Mouse (Mus musculus) liver, embryonic 15.5 days (tissue): ENCODE measurements at regions not wholly inside any gene's neighbourhood (a gene's known extent, or its start where the extent isn't known, plus 50 kb on each side); places are given as distances from the start of the nearest gene placed in this dataset.

Source experiments
- ATAC-seq: fragments of 200-750 bp; cut with Nextera tagmentation; 2 replicates; pipeline ENCODE4 v1.8.0; 2017; ENCODE audit warnings: moderate number of reproducible peaks, mild to moderate bottlenecking, moderate library complexity; ENCODE audit not compliant: insufficient read depth
- H3K27ac ChIP-seq: fragments of 300-500 bp; sonication (generic); replicated peaks from 2 replicates; pipeline ENCODE4 v1.5.1; 2015; ENCODE audit warnings: mild to moderate bottlenecking, inconsistent platforms
- H3K27me3 ChIP-seq: fragments of 300-500 bp; sonication (generic); 2 replicates; pipeline ENCODE4 v1.6.1; 2015; ENCODE audit warnings: mild to moderate bottlenecking, inconsistent platforms
- H3K36me3 ChIP-seq: fragments of 300-500 bp; sonication (generic); replicated peaks from 2 replicates; pipeline ENCODE4 v1.6.1; 2015; ENCODE audit warnings: moderate library complexity, mild to moderate bottlenecking, inconsistent platforms
- H3K4me1 ChIP-seq: fragments of 300-500 bp; sonication (generic); replicated peaks from 2 replicates; pipeline ENCODE4 v1.6.1; 2015; ENCODE audit warnings: inconsistent platforms
- H3K4me2 ChIP-seq: fragments of 300-500 bp; sonication (generic); 2 replicates; pipeline ENCODE4 v1.6.1; 2015; ENCODE audit warnings: moderate library complexity, mild to moderate bottlenecking, inconsistent platforms
- H3K4me3 ChIP-seq: fragments of 300-500 bp; sonication (generic); replicated peaks from 2 replicates; pipeline ENCODE4 v1.5.1; 2015; ENCODE audit warnings: mild to moderate bottlenecking, inconsistent platforms
- H3K9ac ChIP-seq: fragments of 300-500 bp; sonication (generic); 2 replicates; pipeline ENCODE4 v1.6.1; 2015; ENCODE audit warnings: moderate library complexity, mild to moderate bottlenecking, inconsistent platforms
- H3K9me3 ChIP-seq: fragments of 300-500 bp; sonication (generic); replicated peaks from 2 replicates; pipeline ENCODE4 v1.6.1; 2016; ENCODE audit warnings: inconsistent platforms
- WGBS: fragments of 180-500 bp; shearing (Covaris S2); methylation state at CpG from one replicate; pipeline ENCODE4 v1.1.7; 2015; ENCODE audit warnings: mixed read lengths; ENCODE audit not compliant: insufficient replicate concordance; 5-methylcytosine and 5-hydroxymethylcytosine counted together

DNA sequence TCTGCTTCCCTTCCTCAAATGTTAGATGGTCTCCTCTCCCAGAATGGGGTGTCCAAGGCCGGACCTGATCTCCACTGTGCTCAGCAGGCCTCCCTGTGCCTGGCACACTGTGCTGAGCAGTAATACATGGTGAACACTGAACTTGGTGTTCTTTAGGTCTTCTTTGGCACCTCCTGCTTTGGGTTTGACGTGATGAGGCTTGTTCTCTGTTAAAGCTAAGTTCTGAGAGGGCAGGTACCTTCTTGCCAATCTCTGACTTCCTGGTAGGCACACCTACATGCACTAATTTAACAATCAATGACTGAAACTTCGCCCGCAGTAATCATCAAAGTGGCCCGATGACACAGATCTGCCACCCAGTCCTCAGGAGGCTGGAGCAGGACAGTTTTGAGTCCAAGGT, 238.5 kb downstream of the Sp3 start:
- no peak overlapping the region for H3K4me3 ChIP-seq
- no peak overlapping the region for H3K27ac ChIP-seq
- H3K4me2 ChIP-seq, result no peak overlapping the region
- no peaks in the 10 kb centered on the region for H3K36me3 ChIP-seq
- 70% methylated on average over 5 of the region's 5 CpGs for WGBS
- H3K27me3 ChIP-seq, result no peaks in the 10 kb centered on the region
- no peak overlapping the region for H3K9ac ChIP-seq
- no peaks in the 10 kb centered on the region for H3K9me3 ChIP-seq
- ATAC-seq, result no peak
- no peaks in the 10 kb centered on the region for H3K4me1 ChIP-seq

DNA sequence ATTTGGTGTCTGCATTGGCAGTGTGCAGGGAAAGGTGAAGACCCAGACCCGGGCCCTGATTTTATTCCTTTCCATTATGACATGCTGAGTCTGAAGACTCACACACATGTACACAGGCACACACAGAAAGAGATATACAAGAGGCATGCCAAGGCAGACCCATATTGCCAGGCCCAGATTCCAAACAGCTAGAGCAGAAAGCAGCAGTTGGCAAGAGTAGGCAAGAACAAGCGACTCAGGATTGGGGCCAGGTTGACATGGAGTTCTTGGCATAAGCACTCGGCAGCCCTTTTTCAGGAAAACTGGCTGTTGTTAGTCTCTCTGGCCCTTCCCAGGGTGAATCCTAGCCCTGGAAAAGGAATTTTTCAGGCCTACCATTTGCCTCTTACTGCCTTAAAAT, 236.6 kb downstream of the Sp3 start:
- no peaks in the 10 kb centered on the region for H3K27me3 ChIP-seq
- H3K9ac ChIP-seq, result no peak overlapping the region
- no peaks in the 10 kb centered on the region for H3K36me3 ChIP-seq
- 78% methylated on average over 3 of the region's 3 CpGs for WGBS
- H3K4me3 ChIP-seq, result no peak overlapping the region
- no peak overlapping the region for H3K4me2 ChIP-seq
- H3K27ac ChIP-seq, result no peak overlapping the region
- H3K4me1 ChIP-seq, result no peaks in the 10 kb centered on the region
- H3K9me3 ChIP-seq, result no peaks in the 10 kb centered on the region
- ATAC-seq, result no peak

DNA sequence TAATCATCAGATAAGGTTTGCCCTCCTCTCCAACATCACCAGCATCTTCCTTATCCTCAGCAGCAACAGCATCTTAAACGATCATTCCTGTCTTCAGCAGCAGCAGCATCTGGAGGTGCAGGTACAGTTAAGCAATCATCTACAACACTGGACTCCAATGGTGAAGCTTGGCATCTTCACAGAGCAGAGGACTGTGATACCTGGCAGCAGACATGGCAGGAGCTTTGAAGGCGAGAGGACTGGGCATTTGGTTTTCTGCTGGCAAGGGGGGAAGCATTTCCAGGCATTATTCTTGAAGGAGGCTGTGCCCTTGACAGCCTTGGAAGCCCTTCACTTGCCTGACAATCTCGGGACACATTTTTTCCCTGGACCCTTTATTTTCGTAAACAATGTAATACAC, 235.3 kb downstream of the Sp3 start:
- H3K27ac ChIP-seq, result no peak overlapping the region
- H3K4me2 ChIP-seq, result no peak overlapping the region
- no peak for ATAC-seq
- H3K9me3 ChIP-seq, result no peaks in the 10 kb centered on the region
- H3K27me3 ChIP-seq, result no peaks in the 10 kb centered on the region
- H3K4me1 ChIP-seq, result no peaks in the 10 kb centered on the region
- no peak overlapping the region for H3K9ac ChIP-seq
- no peak overlapping the region for H3K4me3 ChIP-seq
- 44% methylated on average over 4 of the region's 4 CpGs for WGBS
- H3K36me3 ChIP-seq, result no peaks in the 10 kb centered on the region

DNA sequence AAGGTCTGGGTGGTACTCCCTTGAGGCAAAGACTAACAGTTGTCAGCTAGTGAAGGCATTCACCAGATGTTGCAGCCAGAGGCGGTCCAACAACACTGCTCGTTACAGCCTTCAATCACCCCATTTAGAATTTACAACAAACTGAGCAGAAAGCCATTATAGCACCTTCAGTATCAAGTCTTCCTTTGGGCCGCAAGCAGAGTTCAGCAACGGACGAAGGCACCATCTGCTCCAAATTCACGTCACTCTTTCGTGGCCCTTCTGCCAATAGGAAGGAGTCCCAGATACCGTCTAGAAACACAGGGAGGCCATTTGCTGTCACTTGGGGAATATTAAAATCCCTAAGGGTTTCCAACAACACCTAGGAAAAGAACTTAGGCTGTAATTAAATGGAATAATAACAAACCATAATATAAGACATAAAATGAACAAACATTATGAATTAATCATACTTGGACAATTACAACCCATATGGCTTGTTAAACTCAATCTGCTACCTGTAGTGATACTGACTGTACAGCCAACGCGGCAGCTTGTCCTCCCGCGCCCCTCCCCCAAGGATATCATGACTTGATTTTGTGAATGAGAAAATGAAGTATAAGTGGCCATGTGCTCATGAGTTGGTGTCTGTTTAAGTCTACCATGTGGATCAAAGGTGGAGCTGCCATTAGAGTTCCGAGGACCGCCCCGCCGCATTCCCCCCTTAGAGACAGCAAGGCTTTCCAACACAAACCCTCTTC, 233.6 kb downstream of the Sp3 start:
- no peaks in the 10 kb centered on the region for H3K4me1 ChIP-seq
- no peaks in the 10 kb centered on the region for H3K36me3 ChIP-seq
- H3K4me3 ChIP-seq, result no peak overlapping the region
- no peak overlapping the region for H3K4me2 ChIP-seq
- ATAC-seq, result no peak
- H3K9me3 ChIP-seq, result no peaks in the 10 kb centered on the region
- H3K27ac ChIP-seq, result no peak overlapping the region
- no peak overlapping the region for H3K9ac ChIP-seq
- 79% methylated on average over 16 of the region's 16 CpGs for WGBS
- H3K27me3 ChIP-seq, result no peaks in the 10 kb centered on the region

DNA sequence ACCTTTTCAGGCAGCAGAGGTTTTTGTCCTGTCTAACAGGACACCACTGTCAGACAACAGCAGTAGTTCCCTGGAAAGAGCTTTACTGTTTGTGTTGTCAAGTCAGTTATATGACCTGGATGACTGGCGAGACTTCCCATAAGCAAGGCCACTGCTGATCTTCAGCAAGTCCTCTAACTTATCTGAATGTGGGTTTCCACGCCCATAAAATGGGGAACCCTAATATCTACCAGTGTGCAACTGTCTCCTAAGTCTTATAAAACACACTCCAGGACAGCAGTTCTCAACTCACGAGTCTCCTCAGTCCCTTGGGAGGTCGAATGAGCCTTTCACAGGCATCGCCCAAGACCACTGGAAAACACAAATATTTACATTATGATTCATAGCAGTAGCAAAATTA, 232.9 kb downstream of the Sp3 start:
- no peaks in the 10 kb centered on the region for H3K27me3 ChIP-seq
- WGBS, result 57% methylated on average over 5 of the region's 5 CpGs
- no peaks in the 10 kb centered on the region for H3K36me3 ChIP-seq
- no peak overlapping the region for H3K4me2 ChIP-seq
- ATAC-seq, result no peak
- H3K9ac ChIP-seq, result no peak overlapping the region
- H3K9me3 ChIP-seq, result no peaks in the 10 kb centered on the region
- 0 out of 2 replicates have a peak, but pooled peaks cover 3% of the 10 kb centered on the region for H3K4me1 ChIP-seq
- H3K4me3 ChIP-seq, result no peak overlapping the region
- no peak overlapping the region for H3K27ac ChIP-seq

DNA sequence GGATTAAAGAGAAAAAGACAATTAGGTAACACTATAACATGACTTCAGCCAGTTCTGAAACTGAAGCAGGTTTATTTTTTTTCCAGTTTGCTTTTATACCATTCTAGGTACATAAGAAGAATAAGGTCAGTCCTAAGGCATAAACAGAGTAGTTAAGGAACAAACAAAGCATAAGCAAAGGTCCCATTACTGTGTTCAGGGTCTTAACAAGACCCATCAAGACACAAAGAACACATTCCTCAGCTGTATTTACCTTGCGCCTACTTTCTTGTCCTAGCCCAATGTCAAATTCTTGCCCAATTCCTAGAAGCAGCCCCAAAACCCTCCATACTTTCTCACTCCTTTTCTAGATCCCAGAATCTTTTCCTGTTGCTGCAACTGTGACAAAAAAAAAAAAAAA, 230.8 kb downstream of the Sp3 start:
- ATAC-seq, result no peak
- Histone ChIP-seq H3K9me3 (no peaks in the 10 kb centered on the region), H3K27ac (no peak overlapping the region), H3K4me3 (no peak overlapping the region), H3K27me3 (no peaks in the 10 kb centered on the region), H3K4me2 (no peak overlapping the region), H3K4me1 (0 out of 2 replicates have a peak, but pooled peaks cover 7% of the 10 kb centered on the region), H3K9ac (no peak overlapping the region), H3K36me3 (no peaks in the 10 kb centered on the region)
- 75% methylated on average over 1 of the region's 1 CpGs for WGBS

DNA sequence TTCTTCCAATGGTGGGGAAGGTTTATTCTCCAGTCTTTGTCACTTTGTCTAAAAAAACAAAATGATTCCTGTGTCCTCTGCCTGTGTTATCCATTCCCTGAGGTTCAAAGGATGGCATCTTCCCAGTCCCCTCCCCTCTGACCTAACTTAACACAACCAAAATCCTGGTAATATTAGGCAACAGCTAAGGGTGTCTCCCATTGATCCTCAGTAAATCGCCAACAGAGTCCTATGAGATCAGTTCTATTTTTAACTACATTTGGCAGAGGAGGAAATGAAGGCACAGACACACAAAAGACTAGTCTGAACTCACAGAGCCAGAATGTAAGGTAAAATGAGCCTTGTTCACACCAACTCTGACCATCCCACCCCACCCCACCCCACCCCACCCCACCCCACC, 228.8 kb downstream of the Sp3 start:
- Histone ChIP-seq H3K4me1 (0 out of 2 replicates have a peak, but pooled peaks cover 7% of the 10 kb centered on the region), H3K4me2 (no peak overlapping the region), H3K4me3 (no peak overlapping the region), H3K27me3 (no peaks in the 10 kb centered on the region), H3K27ac (no peak overlapping the region), H3K36me3 (no peaks in the 10 kb centered on the region), H3K9me3 (no peaks in the 10 kb centered on the region), H3K9ac (no peak overlapping the region)
- WGBS, result 11% methylated on average over 1 of the region's 1 CpGs
- 0 out of 2 replicates have a peak, but pooled peaks have one; percentile 22 for ATAC-seq

DNA sequence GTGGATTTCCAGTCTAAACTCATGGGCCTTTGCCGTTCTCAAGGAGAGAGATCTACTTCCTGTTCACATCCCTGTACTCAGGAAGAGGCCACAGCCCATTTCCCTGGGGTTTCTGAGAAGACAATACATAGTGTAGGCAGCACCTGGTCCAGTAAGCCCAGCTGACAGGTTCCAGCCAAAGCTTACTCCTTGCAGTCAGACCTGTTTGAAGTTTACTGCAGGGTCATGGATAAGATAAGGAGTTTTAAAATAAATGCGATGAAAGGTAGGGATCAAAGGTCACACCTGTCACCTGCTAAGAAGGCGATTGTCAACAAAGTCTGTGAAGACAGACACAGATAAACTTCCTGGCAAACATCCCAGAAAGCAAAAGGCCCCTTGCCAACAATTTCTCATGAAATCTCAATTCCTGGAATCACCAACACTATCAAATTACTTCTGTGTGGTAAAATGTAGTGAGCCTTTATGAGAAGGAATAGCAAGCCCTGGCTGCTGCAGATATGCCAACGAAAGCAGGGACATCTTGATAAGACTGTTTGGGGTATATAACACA, 227.5 kb downstream of the Sp3 start:
- WGBS, result 27% methylated on average over 4 of the region's 4 CpGs
- Histone ChIP-seq H3K27me3 (no peaks in the 10 kb centered on the region), H3K4me3 (no peak overlapping the region), H3K36me3 (no peaks in the 10 kb centered on the region), H3K4me1 (0 out of 2 replicates have a peak, but pooled peaks cover 7% of the 10 kb centered on the region), H3K9me3 (no peaks in the 10 kb centered on the region), H3K4me2 (no peak overlapping the region), H3K9ac (no peak overlapping the region), H3K27ac (no peak overlapping the region)
- no peak for ATAC-seq

DNA sequence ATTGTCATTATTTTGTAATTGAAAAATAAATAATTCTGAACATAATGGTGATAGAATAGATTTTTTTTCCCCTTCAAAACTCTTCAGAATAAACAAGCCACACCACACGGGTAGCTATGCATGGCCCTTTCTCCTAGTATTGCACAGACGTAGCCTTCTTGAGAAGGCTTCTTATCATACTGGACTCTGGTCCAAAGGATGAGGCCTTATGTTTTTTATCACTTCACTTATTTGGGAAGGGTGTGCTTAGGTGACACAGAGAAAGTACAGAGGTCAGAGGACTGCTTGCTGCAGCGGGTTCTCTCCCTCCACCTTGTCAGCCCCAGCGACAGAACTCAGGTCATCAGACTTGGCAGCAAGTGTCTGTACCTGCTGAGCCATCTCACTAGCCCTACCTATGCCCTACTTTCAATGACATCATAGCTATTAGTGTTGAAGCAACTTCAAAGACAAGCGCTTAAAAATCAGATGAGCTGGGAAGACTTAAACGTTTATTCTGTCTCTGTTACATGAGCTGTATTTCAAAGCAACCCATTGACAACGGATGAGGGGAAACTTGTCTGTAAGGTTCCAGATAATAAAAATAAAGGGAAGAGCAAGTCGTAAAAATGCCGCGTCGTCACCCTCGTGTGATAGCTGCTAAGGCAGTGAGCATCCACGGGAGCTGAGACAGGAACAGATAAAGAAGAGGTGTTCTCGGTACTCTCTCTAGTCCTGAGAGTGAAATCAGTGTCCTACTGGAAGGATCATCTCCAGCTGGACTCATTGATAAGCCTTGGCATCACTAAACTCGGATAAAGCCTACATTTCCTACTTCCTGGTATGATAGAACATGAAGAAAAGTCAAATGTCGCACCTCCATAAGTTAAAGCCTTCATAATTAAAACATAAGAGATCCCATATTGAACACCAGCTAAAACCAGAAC, 226.2 kb downstream of the Sp3 start:
- H3K4me1 ChIP-seq, result 0 out of 2 replicates have a peak, but pooled peaks cover 7% of the 10 kb centered on the region
- WGBS, result 51% methylated on average over 16 of the region's 16 CpGs
- no peak for ATAC-seq
- H3K4me2 ChIP-seq, result no peak overlapping the region
- no peak overlapping the region for H3K9ac ChIP-seq
- no peak overlapping the region for H3K27ac ChIP-seq
- no peaks in the 10 kb centered on the region for H3K36me3 ChIP-seq
- H3K4me3 ChIP-seq, result no peak overlapping the region
- H3K27me3 ChIP-seq, result no peaks in the 10 kb centered on the region
- no peaks in the 10 kb centered on the region for H3K9me3 ChIP-seq

DNA sequence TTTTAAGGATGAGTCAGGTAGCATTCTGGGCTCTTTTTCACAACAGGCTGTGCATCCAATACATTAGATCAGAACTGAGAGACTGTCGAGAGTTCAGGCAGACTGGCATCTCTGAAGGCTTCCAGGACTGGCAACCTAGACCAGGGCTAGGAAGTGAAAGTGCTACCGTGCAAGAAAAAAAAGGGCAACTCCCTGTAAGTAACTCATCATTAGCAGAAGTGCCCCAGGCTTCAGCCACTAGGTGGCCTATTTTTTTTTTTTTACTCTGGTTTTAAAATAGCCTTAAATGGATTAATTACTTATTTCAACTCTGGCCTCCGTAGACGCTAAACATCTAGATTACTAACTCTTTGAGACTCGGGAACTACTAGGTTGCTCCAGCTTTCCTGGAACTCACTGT, 216.8 kb downstream of the Sp3 start:
- Histone ChIP-seq H3K4me2 (no peak overlapping the region), H3K27ac (no peak overlapping the region), H3K27me3 (no peaks in the 10 kb centered on the region), H3K9ac (no peak overlapping the region), H3K36me3 (no peaks in the 10 kb centered on the region), H3K9me3 (no peaks in the 10 kb centered on the region), H3K4me3 (no peak overlapping the region), H3K4me1 (no peaks in the 10 kb centered on the region)
- ATAC-seq, result no peak
- 58% methylated on average over 5 of the region's 5 CpGs for WGBS

DNA sequence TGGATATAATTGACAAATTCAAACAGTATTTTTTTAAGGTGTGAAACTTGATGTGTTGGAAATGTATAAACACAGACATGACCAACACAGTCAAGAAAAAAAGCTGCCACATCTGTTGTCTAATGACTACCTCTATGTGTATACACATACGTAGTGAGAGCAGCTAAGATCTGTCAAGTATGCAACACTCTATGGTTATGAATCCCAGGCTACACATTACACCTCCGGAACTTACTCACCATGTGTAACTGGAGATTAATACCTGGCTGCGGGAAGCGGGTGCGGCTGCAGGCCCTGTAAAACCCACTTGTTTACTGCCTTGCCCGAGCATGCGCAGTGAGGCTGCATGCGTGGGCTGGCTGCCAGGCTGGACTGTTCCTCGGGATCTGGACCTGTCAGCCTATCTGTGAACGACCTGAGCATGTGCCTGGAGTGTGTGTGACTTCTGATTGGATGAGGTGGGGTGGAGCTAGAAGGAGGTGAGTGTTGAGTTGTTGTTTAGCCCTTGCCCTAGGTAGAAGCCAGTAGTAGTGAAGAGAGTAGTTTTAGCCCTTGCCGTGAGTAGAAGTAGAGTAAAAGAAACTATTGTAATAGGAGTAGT, 211.1 kb downstream of the Sp3 start:
- no peaks in the 10 kb centered on the region for H3K36me3 ChIP-seq
- WGBS, result 69% methylated on average over 11 of the region's 11 CpGs
- no peaks in the 10 kb centered on the region for H3K27me3 ChIP-seq
- no peak overlapping the region for H3K9ac ChIP-seq
- no peaks in the 10 kb centered on the region for H3K9me3 ChIP-seq
- H3K4me3 ChIP-seq, result no peak overlapping the region
- no peak overlapping the region for H3K27ac ChIP-seq
- ATAC-seq, result no peak
- no peaks in the 10 kb centered on the region for H3K4me1 ChIP-seq
- no peak overlapping the region for H3K4me2 ChIP-seq
